In the genomic region with DNA sequence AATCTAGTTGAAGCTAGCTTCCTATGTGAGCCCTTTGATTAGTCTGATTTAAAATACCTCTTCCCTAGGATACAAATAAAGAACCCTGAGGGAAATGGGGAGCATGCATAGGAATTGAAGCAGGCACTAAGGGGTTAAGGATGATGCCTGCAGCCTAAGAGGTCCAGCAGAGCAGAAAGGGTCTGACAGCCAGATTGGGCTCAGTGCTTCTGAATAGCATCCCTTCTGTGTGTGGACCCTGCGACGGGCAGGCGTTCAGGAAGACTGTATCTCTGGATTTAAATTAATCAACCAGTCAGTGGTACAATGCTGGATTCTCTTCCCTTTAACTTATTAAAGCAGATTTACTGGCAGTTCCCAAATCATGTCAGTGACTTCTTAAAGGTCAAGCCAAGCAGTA, we compare ENCODE assay signal across 17 mouse cellular contexts. TPM values are rescaled to one million over a fixed set of nuclear protein-coding genes. Genes with fewer than 3 reads are reported as not detected.
DNase-seq lines count a peak whose midpoint lies in the region; ATAC-seq and TF ChIP-seq lines count a peak whose summit lies in the region.
"Had no signal": no experiment of that assay in that cellular context is flagged by ENCODE, and none has a peak within 500 bp of the region (broad histone marks: within the 10 kb centered on the region; RNA-seq: fewer than 3 reads in every experiment).

No protein-coding gene starts in this region.

- no peak overlapping the region for H3K4me2 ChIP-seq in forebrain, embryonic 11.5 days (ENCODE audit: low read depth, low read length, severe bottlenecking)
- H3K4me2 ChIP-seq in forebrain, postnatal 0 days (ENCODE audit: low read depth): no peak overlapping the region
- no peak overlapping the region for H3K4me2 ChIP-seq in hindbrain, embryonic 16.5 days (ENCODE audit: low read length)
- no peak overlapping the region for H3K4me2 ChIP-seq in midbrain, embryonic 16.5 days (ENCODE audit: low read length)
- H3K4me2 ChIP-seq: heart, embryonic 13.5 days; limb, embryonic 13.5 days; liver, embryonic 15.5 days had no signal

- TF ChIP-seq POLR2A in kidney, adult 2 months (IDR thresholded peaks at IDR 0.05; ENCODE audit: low read depth, low read length): no peak

- peak; percentile 79 for ATAC-seq in forebrain, embryonic 11.5 days (replicated peaks; ENCODE audit: low FRiP score)
- no peak for ATAC-seq in forebrain, postnatal 0 days
- ATAC-seq in hindbrain, embryonic 16.5 days: peak; percentile 62; the same call in 1 of the 2 replicates
- ATAC-seq in midbrain, embryonic 16.5 days: peak; percentile 71; the same call in 1 of the 2 replicates
- no peak for ATAC-seq in granulocyte monocyte progenitor cell, adult 5-6 weeks (replicated peaks; ENCODE audit: poor library complexity, severe bottlenecking)
- ATAC-seq: activated CD4-positive, CD25-positive, alpha-beta regulatory T cell, adult 4 months had no signal

- no peaks in the 10 kb centered on the region for H3K9me3 ChIP-seq in forebrain, embryonic 11.5 days (ENCODE audit: control insufficient read depth, low read length)
- H3K9me3 ChIP-seq in forebrain, postnatal 0 days (ENCODE audit: low read length): no peaks in the 10 kb centered on the region
- no peaks in the 10 kb centered on the region for H3K9me3 ChIP-seq in hindbrain, embryonic 16.5 days (ENCODE audit: control insufficient read depth, low read length)
- no peaks in the 10 kb centered on the region for H3K9me3 ChIP-seq in midbrain, embryonic 16.5 days (replicated peaks; ENCODE audit: control insufficient read depth, low read length, poor library complexity, severe bottlenecking)
- H3K9me3 ChIP-seq: heart, embryonic 13.5 days; limb, embryonic 13.5 days; liver, embryonic 15.5 days had no signal

- no peak overlapping the region for H3K4me3 ChIP-seq in forebrain, embryonic 11.5 days (ENCODE audit: low read depth, low read length)
- no peak overlapping the region for H3K4me3 ChIP-seq in forebrain, postnatal 0 days (ENCODE audit: low read depth, low read length)
- H3K4me3 ChIP-seq in hindbrain, embryonic 16.5 days (ENCODE audit: low read length): no peak overlapping the region
- H3K4me3 ChIP-seq in midbrain, embryonic 16.5 days (ENCODE audit: low read depth, low read length): no peak overlapping the region
- no peak overlapping the region for H3K4me3 ChIP-seq in kidney, adult 2 months (ENCODE audit: insufficient read depth, low read depth, low read length)
- H3K4me3 ChIP-seq: heart, embryonic 13.5 days; limb, embryonic 13.5 days; liver, embryonic 15.5 days had no signal

- H3K4me1 ChIP-seq in forebrain, embryonic 11.5 days (replicated peaks; ENCODE audit: control insufficient read depth, insufficient read depth, low read length): peaks cover 4% of the 10 kb centered on the region; the same call in 1 of the 2 replicates
- 0 out of 2 replicates have a peak, but pooled peaks cover 2% of the 10 kb centered on the region for H3K4me1 ChIP-seq in forebrain, postnatal 0 days (ENCODE audit: insufficient read depth)
- no peaks in the 10 kb centered on the region; the same call in 1 of the 2 replicates for H3K4me1 ChIP-seq in hindbrain, embryonic 16.5 days (ENCODE audit: control insufficient read depth, insufficient read depth, low read depth, low read length)
- peaks cover 29% of the 10 kb centered on the region for H3K4me1 ChIP-seq in midbrain, embryonic 16.5 days (ENCODE audit: control insufficient read depth, insufficient read depth, low read length)
- H3K4me1 ChIP-seq in kidney, adult 2 months (ENCODE audit: control insufficient read depth, insufficient read depth, low read length): peaks cover 12% of the 10 kb centered on the region
- H3K4me1 ChIP-seq: liver, embryonic 15.5 days had no signal

- no peak for TF ChIP-seq CTCF in forebrain, postnatal 0 days (IDR thresholded peaks at IDR 0.05; ENCODE audit: low read depth)
- no peak for TF ChIP-seq CTCF in kidney, adult 2 months (conservative IDR thresholded peaks at IDR 0.05; ENCODE audit: insufficient read depth, insufficient read length, low read depth, low read length)

- no peak for DNase-seq in forebrain, embryonic 11.5 days (ENCODE audit: low spot score)
- DNase-seq in forebrain, postnatal 0 days: no peak
- DNase-seq in embryo, embryonic 11 days: peak; percentile 44
- DNase-seq in kidney, adult 2 months: no peak
- DNase-seq in lung, postnatal 25 days (ENCODE audit: low spot score): no peak
- DNase-seq: gastrocnemius, postnatal 36 days; kidney, adult 11 months; kidney, postnatal 36 days; lung, postnatal 14 days; right cerebral cortex, postnatal 25 days had no signal

- 5% methylated on average over 3 of the region's 3 CpGs for WGBS in forebrain, embryonic 11.5 days
- WGBS in forebrain, postnatal 0 days: 17% methylated on average over 3 of the region's 3 CpGs
- 21% methylated on average over 3 of the region's 3 CpGs for WGBS in hindbrain, embryonic 16.5 days
- 4% methylated on average over 3 of the region's 3 CpGs for WGBS in midbrain, embryonic 16.5 days
- 75% methylated on average over 3 of the region's 3 CpGs for WGBS in kidney, adult 2 months

- no peak overlapping the region for H3K27ac ChIP-seq in forebrain, embryonic 11.5 days (ENCODE audit: low read depth, low read length)
- H3K27ac ChIP-seq in forebrain, postnatal 0 days (ENCODE audit: low read depth, low read length): no peak overlapping the region
- 0 out of 2 replicates have a peak overlapping the region, but pooled peaks have one; percentile 18 for H3K27ac ChIP-seq in hindbrain, embryonic 16.5 days (ENCODE audit: low read depth, low read length)
- peak overlapping the region; percentile 66 for H3K27ac ChIP-seq in midbrain, embryonic 16.5 days (ENCODE audit: low read length)
- H3K27ac ChIP-seq in kidney, adult 2 months (ENCODE audit: insufficient read depth, low read depth, low read length): no peak overlapping the region
- H3K27ac ChIP-seq: heart, embryonic 13.5 days; limb, embryonic 13.5 days; liver, embryonic 15.5 days had no signal

- H3K9ac ChIP-seq in forebrain, embryonic 11.5 days (ENCODE audit: low read length): no peak overlapping the region
- no peak overlapping the region for H3K9ac ChIP-seq in forebrain, postnatal 0 days
- H3K9ac ChIP-seq in hindbrain, embryonic 16.5 days (ENCODE audit: low read depth, low read length): no peak overlapping the region
- H3K9ac ChIP-seq in midbrain, embryonic 16.5 days (ENCODE audit: low read depth, low read length): no peak overlapping the region
- H3K9ac ChIP-seq: heart, embryonic 13.5 days; limb, embryonic 13.5 days; liver, embryonic 15.5 days had no signal

- H3K36me3 ChIP-seq in forebrain, embryonic 11.5 days (ENCODE audit: control insufficient read depth, insufficient read depth, low read length): no peaks in the 10 kb centered on the region
- H3K36me3 ChIP-seq in forebrain, postnatal 0 days (ENCODE audit: insufficient read depth): no peaks in the 10 kb centered on the region
- no peaks in the 10 kb centered on the region for H3K36me3 ChIP-seq in hindbrain, embryonic 16.5 days (ENCODE audit: control insufficient read depth, insufficient read depth, low read length)
- H3K36me3 ChIP-seq in midbrain, embryonic 16.5 days (ENCODE audit: control insufficient read depth, insufficient read depth, low read length): no peaks in the 10 kb centered on the region
- no peaks in the 10 kb centered on the region for H3K36me3 ChIP-seq in kidney, adult 2 months (ENCODE audit: control insufficient read depth, insufficient read depth, low read length)
- H3K36me3 ChIP-seq: heart, embryonic 13.5 days; limb, embryonic 13.5 days; liver, embryonic 15.5 days had no signal

- H3K27me3 ChIP-seq in forebrain, embryonic 11.5 days (ENCODE audit: control insufficient read depth, insufficient read depth, low read length): no peaks in the 10 kb centered on the region
- H3K27me3 ChIP-seq in forebrain, postnatal 0 days (ENCODE audit: insufficient read depth, low read length): no peaks in the 10 kb centered on the region
- H3K27me3 ChIP-seq in hindbrain, embryonic 16.5 days (replicated peaks; ENCODE audit: control insufficient read depth, insufficient read depth, low read length): no peaks in the 10 kb centered on the region
- no peaks in the 10 kb centered on the region for H3K27me3 ChIP-seq in midbrain, embryonic 16.5 days (ENCODE audit: control insufficient read depth, insufficient read depth, low read depth, low read length)
- H3K27me3 ChIP-seq in kidney, adult 2 months (replicated peaks; ENCODE audit: control insufficient read depth, insufficient read depth, low read length): no peaks in the 10 kb centered on the region
- H3K27me3 ChIP-seq: heart, embryonic 13.5 days; limb, embryonic 13.5 days; liver, embryonic 15.5 days had no signal

RNA-seq across cellular contexts. Expression of a gene that starts 41.5 kb away (rescaled TPM):
- polyA plus RNA-seq in forebrain, embryonic 11.5 days (2014; fragmentation: Nextera tagmentation; extraction: Ambion mirVana): 17.4 and 21.5 TPM in 2 replicates
- 89.1 and 93.3 TPM in 2 replicates for total RNA-seq in forebrain, postnatal 0 days (2014; rRNA removed)
- polyA plus RNA-seq in forebrain, postnatal 0 days (2015; fragmentation: Nextera tagmentation; extraction: Ambion mirVana): 37.8 and 43.7 TPM in 2 replicates
- 22.3 and 25.1 TPM in 2 replicates for polyA plus RNA-seq in hindbrain, embryonic 16.5 days (2015; fragmentation: Nextera tagmentation; extraction: Ambion mirVana)
- 35.4 and 35.6 TPM in 2 replicates for polyA plus RNA-seq in midbrain, embryonic 16.5 days (2015; fragmentation: Nextera tagmentation; extraction: Ambion mirVana)
- polyA plus RNA-seq in kidney, adult 2 months (2012; rRNA removed): 54.7 and 97.4 TPM in 2 replicates
- total RNA-seq in granulocyte monocyte progenitor cell, adult 5-6 weeks (2014; fragmentation: Nextera tagmentation): 20.2 and 25.5 TPM in 2 replicates
- 55.3 and 60.4 TPM in 2 replicates for total RNA-seq in granulocyte monocyte progenitor cell, adult 5-6 weeks (2017)

Comparison
In these comparisons a context has a peak if more than half of its experiments do, and no peak if none do; other contexts are left out.
1. ATAC-seq: peak in forebrain, embryonic 11.5 days (single experiment), hindbrain, embryonic 16.5 days (single experiment) and midbrain, embryonic 16.5 days (single experiment); none in forebrain, postnatal 0 days (single experiment) and granulocyte monocyte progenitor cell, adult 5-6 weeks (single experiment).
2. H3K27ac ChIP-seq: peak in hindbrain, embryonic 16.5 days (single experiment) and midbrain, embryonic 16.5 days (single experiment); none in forebrain, embryonic 11.5 days (single experiment), forebrain, postnatal 0 days (single experiment) and kidney, adult 2 months (single experiment).